Mouse (Mus musculus): ENCODE results near the gene Zfp106.

DNA sequence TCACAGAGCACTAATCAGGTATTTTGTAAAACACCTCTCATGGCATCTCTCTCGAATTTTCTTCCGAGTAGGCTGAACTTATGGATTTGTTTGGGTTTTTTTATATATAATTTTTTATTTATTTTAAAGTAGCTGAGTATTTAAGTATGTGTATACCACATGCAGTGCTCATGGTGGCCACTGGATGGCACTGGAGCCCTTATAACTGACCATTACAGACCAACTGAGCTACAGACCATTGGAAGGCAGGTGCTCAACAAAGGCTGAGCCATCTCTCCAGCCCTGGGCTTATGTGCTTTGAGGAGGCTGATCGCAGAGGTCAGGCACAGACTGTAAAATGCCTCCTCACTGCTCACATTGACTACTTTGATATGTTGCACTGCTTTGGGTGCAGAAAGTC lies 85.0 kb downstream of the Zfp106 start:
- TF ChIP-seq USF1 (IDR thresholded peaks at IDR 0.05; ENCODE audit: low read depth) (no peak), CTCF (IDR thresholded peaks at IDR 0.05; ENCODE audit: control insufficient read depth, insufficient read depth, insufficient read length) (peak; percentile 45), MYOD1 (IDR thresholded peaks at IDR 0.05; ENCODE audit: control insufficient read depth, insufficient read length, low read depth) (no peak), MAX (IDR thresholded peaks at IDR 0.05) (no peak)
